Mouse (Mus musculus) neutrophil, adult 65 days (primary cell): ENCODE measurements around the gene Ralb. TPM values are rescaled to one million over a fixed set of nuclear protein-coding genes. Genes with fewer than 3 reads are reported as not detected.

Experiments used
- total RNA-seq: library from RNA; stranded (reverse); gene quantifications from 2 replicates; pipeline ENCODE4 v1.2.4, GENCODE M21; 2023

Ralb gene
- total RNA-seq, result 89.5 and 93.1 TPM in 2 replicates

DNA sequence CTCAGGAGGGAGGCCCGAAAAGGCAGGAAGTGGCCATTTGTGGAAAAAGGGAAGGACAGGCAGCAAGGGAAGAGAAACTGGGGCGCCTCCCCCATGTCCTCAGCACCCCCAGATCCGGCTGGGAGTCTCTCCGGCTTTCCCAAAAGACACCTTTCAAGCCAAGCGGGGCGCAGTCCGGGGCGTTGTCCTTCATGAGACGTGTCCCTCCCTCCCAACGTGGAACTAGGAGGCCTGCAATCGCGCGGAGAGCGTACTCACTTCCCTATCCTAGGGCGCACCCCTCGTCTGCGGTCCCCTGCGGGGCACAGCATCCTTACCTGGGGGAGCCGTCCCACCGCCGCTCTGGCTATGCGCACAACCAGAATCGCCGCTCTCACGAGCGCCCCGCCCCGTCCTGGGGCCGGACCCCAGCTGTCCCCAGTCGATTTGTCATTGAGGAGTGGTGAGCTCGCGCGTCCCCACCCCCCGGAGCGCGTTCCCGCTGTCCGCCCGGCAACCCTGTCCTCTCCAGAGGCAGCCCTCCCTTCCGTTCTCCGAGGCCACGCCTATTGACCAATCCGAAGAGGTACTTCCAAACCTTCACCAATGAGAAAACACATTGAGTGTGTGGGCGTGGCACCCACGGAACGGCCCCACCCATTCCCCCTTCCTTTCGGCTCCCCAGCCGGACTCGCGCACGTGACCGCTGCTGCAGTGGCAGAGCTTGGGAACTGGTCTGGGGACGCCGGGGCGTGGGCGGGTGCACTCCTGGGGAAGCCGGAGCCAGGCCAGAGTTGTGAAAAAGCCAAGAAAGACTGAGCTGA is at the start of gene Ralb:
Ralb (minus strand) TSS at position 535 of the 803 bp plus-strand sequence.

DNA sequence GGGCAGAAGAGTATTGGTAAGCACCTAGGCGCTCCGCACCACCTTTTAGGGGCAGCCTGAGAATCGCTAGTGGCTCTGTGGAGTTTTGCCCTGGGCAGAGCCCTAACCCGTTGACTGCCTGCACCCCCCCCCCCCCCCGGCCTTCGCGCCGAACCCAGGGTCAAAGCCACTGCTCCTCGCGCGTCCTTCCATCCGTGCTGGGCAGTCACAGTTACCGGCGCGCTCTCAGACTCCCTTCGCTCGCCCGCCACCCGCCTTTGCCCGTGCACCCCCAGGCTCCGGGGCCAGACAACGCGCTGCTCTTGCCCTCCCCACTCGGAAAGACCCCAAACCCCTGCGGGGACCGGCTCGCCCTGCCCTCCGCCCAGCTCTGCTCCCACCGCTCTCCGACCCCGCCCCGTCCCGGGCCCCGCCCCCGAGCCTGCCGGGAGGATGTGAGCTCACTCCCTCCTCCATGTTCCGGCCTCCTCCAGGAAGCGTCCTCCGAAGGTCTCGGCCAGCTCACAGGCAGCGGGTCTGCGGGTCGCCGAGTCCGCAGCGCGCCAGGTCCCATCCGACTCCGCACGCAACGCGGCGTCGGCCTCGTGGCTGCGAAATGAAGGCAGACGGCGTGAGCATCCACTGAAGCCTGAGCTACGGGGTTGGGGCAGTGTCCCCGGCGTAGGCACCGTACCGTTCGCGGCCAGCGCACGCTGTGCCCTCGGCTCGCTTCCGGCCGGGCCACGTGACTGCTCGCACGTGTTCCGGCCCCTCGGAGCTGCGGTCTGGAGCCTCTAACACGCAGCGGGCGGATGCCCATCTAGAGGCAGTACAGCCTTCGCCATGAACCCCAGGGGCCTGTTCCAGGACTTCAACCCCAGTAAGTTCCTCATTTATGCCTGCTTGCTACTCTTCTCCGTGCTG is 21.3 kb upstream of the Ralb start, which contains the start of gene Tmem185b:
Tmem185b (plus strand) TSS at position 472 of the 903 bp plus-strand sequence.

DNA sequence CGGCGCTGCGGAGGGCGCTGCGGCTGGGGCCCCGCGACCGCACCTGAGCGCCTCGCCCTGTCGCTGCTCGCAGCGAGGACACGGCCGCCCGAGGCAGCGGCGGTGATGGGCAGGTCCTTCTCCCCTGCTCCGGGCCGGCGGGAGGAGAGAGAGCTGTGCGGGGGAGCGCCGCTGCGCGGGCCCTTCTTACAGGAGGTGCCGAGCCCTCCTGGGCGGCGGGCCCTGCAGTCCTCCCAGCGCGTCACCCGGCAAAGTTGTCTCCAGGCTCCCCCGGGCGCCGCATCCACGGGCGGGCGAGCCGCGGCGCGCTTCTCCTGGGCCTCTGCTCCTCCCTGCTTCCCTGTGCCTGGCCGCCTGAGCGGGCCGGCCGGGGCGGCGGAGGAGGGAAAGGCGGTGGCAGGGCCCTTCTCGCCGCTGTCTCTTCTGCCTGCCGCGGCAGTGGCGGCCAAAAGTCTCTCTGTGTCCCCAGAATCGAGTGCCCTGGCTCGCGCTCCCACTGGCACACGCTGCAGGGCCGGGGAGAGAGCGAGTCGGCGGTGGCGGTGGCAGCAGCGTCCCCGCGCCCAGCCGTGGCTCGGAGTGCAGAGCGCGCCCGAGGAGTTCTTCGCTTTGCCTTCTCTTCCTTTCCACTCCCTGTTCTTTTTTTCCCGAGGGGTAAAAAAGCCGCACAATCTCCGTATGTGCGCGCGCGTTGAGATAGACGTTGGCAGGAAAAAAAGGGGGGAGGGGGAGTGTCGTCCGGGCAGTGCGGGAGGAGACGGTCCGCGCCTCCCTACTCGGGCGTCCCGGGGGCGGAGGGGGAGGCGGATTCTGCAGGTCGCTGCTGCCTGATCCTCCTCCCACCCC is 82.8 kb downstream of the Ralb start, which contains the start of gene Inhbb:
Inhbb (minus strand) TSS at position 673 of the 846 bp plus-strand sequence.

Other genes with a start within 250 kb of the Ralb start
- gene Inhbb, start 82.5 kb downstream of the Ralb start, total RNA-seq, result not detected in 2 replicates
- gene Tmem185b, start 21.4 kb upstream of the Ralb start, total RNA-seq, result 31.2 and 38.7 TPM in 2 replicates
- gene Epb41l5, start 144.2 kb upstream of the Ralb start, total RNA-seq, result 0.25 and 0.41 TPM in 2 replicates